Mouse (Mus musculus) ES-E14 (cell line): ENCODE data around the gene Zfp874b. TPM values are rescaled to one million over a fixed set of nuclear protein-coding genes. Genes with fewer than 3 reads are reported as not detected.
"Not testable (repeated sequence)": the region's sequence is repeated elsewhere in the genome, so short reads cannot be mapped to it uniquely, and the experiment has no call there.

Experiments
- DNase-seq: peaks from one replicate; pipeline ENCODE4 v3.0.0-alpha.2; 2013; ENCODE audit warnings: low read depth, low spot score
- H3K27ac ChIP-seq: 2 replicates; pipeline ENCODE4 v1.5.1; 2012; ENCODE audit warnings: low read depth, mild to moderate bottlenecking, low read length, moderate library complexity, mixed read lengths; ENCODE audit not compliant: poor library complexity, insufficient read depth, severe bottlenecking
- H3K36me3 ChIP-seq: 2 replicates; pipeline ENCODE4 v1.6.1; 2012; ENCODE audit warnings: mild to moderate bottlenecking, low read length, moderate library complexity, mixed read lengths; ENCODE audit not compliant: control insufficient read depth, poor library complexity, insufficient read depth, severe bottlenecking
- H3K4me1 ChIP-seq, 2 experiments: fragments of 150-350 bp in 1 of 2; sonication (generic) in 1 of 2; 2 replicates each; pipeline ENCODE4 v1.6.1; 2012; ENCODE audit warnings: low read length in 2 of 2, mild to moderate bottlenecking in 1 of 2, mixed read lengths in 1 of 2; ENCODE audit not compliant: control insufficient read depth in 2 of 2, insufficient read depth in 2 of 2, poor library complexity in 1 of 2
- H3K4me3 ChIP-seq, 2 experiments: fragments of 150-350 bp in 1 of 2; sonication (generic) in 1 of 2; 2 replicates each; pipeline ENCODE4 v1.5.1; 2012; ENCODE audit warnings: low read length in 2 of 2, low read depth in 1 of 2, mild to moderate bottlenecking in 1 of 2, mixed read lengths in 1 of 2; ENCODE audit not compliant: insufficient read depth in 1 of 2, poor library complexity in 1 of 2, severe bottlenecking in 1 of 2
- H3K9ac ChIP-seq: 2 replicates; pipeline ENCODE4 v1.6.1; 2012; ENCODE audit warnings: low read depth, mild to moderate bottlenecking, low read length, mixed read lengths; ENCODE audit not compliant: poor library complexity, insufficient read depth, severe bottlenecking
- H3K9me3 ChIP-seq: fragments of 150-350 bp; sonication (generic); 2 replicates; pipeline ENCODE4 v1.6.1; 2012; ENCODE audit warnings: low read depth, mild to moderate bottlenecking, low read length; ENCODE audit not compliant: control insufficient read depth, insufficient read depth
- CHD2 ChIP-seq: IDR thresholded peaks from 2 replicates; pipeline ENCODE4 v1.6.1; 2014; ENCODE audit warnings: mild to moderate bottlenecking, low read depth, low read length, inconsistent platforms
- HCFC1 ChIP-seq: IDR thresholded peaks from 2 replicates; pipeline ENCODE4 v1.6.1; 2012; ENCODE audit warnings: low read length, inconsistent platforms, borderline replicate concordance; ENCODE audit not compliant: insufficient read depth
- MAFK ChIP-seq: IDR thresholded peaks from 2 replicates; pipeline ENCODE4 v1.6.1; 2014; ENCODE audit warnings: mild to moderate bottlenecking, low read depth, low read length, inconsistent platforms; ENCODE audit not compliant: insufficient read depth
- ZC3H11A ChIP-seq: IDR thresholded peaks from 2 replicates; pipeline ENCODE4 v1.6.1; 2012; ENCODE audit warnings: low read depth, mild to moderate bottlenecking, inconsistent platforms, low read length, borderline replicate concordance
- ZNF384 ChIP-seq: IDR thresholded peaks from 2 replicates; pipeline ENCODE4 v1.6.1; 2012; ENCODE audit warnings: low read depth, low read length, inconsistent platforms
- in situ Hi-C, 2 experiments: fragments of 600-800 bp; cut with MboI; formaldehyde crosslinking; loops; one replicate each; pipeline ENCODE4 v1.15.1; 2025; ENCODE audit warnings: low sequenced_read_pairs in 2 of 2, inconsistent platforms in 1 of 2; ENCODE audit not compliant: unreplicated experiment in 2 of 2
- total RNA-seq: library from RNA; depleted of rRNA; stranded (reverse); fragments of 300-350 nt; gene quantifications from 2 replicates; pipeline ENCODE4 v1.2.3, GENCODE M21; 2012

The Zfp874b gene
- total RNA-seq, 1 experiment: 6.3 TPM

DNA sequence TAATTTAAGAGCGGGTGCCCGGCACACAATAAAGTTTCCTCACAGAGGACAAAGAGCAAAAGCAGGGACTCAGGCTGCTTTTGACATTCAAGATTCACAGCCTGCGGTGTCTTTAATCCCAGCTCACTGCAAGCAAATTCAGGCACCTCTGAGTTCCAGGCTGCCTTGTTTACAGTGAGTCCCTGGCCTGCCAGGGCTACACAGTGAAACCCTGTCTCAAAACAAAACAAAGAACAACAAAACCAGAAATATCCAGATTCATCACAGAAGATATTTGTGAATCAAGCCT lies 32.1 kb downstream of the Zfp874b start:
- TF ChIP-seq HCFC1: no peak
- TF ChIP-seq ZNF384: no peak
- TF ChIP-seq ZC3H11A: no peak
- TF ChIP-seq CHD2: no peak
- no peak for TF ChIP-seq MAFK
- H3K9ac ChIP-seq: no peak overlapping the region
- H3K9me3 ChIP-seq: no peaks in the 10 kb centered on the region
- no peak overlapping the region for H3K27ac ChIP-seq
- H3K4me3 ChIP-seq: no peak overlapping the region
- no peaks in the 10 kb centered on the region; the same call in 1 of the 2 replicates for H3K36me3 ChIP-seq
- in situ Hi-C loops: no loop called here
- no peak for DNase-seq
- 0 out of 4 replicates have a peak, but pooled peaks cover 2 to 5% of the 10 kb centered on the region in 2 experiments for H3K4me1 ChIP-seq

DNA sequence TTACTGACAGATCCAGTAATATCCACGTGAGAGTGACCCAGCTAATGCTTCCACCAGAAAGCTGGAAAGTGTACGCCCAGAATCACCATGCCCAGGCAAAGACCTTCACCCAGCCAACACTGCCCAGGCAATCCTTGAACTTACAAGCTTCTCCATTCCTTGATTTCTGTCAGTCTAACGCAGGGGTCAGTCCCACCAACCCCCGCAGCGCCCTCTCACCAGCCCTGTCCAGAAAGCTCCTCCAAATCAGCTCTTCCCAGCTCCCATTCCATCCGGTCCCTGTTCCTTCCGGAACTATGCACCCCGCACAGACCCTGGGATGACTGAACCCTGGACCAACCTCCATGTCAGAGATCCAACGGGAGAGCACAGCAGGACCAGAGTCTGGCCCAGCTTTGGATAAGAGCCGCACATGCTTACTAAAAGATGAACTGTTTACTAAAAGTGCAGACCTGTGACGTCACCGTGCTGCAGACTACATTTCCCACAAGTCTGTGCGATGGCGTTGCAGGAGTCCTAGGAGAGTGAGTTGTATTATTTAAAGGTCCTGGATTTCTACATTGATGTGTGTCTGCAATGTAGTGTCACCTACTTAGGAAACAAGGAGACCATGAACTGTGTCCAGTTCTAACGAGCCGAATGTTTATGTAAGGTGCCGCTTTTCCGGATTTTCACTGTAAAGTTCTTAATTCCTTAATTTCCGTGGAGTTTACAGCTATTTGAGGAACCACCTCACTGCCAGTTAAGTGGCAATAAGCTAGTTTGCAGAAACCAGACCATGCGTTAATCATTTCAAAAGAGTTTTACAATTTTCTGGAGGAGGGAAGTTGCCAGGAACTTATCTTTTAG lies 32.7 kb downstream of the Zfp874b start, which contains the start of gene Zfp874a:
Gene Zfp874a (minus strand): TSS at position 453 of the 849 bp plus-strand sequence.
- no peaks in the 10 kb centered on the region; the same call in 1 of the 2 replicates for H3K36me3 ChIP-seq
- in situ Hi-C loops: no loop called here
- 0 out of 4 replicates have a peak, but pooled peaks cover 2 to 5% of the 10 kb centered on the region in 2 experiments for H3K4me1 ChIP-seq
- peak; percentile 71 for DNase-seq
- H3K9ac ChIP-seq: peak within 1 kb of the TSS; percentile 56
- H3K4me3 ChIP-seq: peak within 1 kb of the TSS; percentile 61 to 91
- H3K9me3 ChIP-seq: no peaks in the 10 kb centered on the region
- no peak within 1 kb of the TSS for H3K27ac ChIP-seq
- TF ChIP-seq MAFK (no peak), ZC3H11A (no peak), ZNF384 (no peak), HCFC1 (peak; percentile 86), CHD2 (no peak)

DNA sequence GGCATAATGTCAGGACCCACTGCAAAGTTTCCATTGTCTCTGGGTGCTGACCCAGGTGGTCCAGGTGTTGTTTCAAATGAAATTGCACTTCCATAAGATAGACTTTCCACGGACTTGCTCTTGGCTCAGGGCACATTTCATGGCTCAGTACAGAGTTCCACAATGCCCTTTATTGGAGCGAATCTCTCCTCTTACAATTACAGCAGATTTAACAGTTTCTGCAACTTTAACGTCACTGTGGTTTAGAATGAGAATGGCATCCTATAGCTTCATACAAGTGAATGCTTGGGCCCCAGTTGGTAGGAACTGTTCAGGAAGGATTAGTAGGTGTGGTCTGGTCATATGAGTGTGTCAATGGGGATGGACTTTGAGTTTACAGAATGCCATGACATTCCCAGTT lies 47.0 kb downstream of the Zfp874b start:
- H3K27ac ChIP-seq, H3K36me3 ChIP-seq, H3K4me1 ChIP-seq, in situ Hi-C loops, H3K4me3 ChIP-seq, H3K9me3 ChIP-seq, DNase-seq, H3K9ac ChIP-seq: not testable (repeated sequence)

DNA sequence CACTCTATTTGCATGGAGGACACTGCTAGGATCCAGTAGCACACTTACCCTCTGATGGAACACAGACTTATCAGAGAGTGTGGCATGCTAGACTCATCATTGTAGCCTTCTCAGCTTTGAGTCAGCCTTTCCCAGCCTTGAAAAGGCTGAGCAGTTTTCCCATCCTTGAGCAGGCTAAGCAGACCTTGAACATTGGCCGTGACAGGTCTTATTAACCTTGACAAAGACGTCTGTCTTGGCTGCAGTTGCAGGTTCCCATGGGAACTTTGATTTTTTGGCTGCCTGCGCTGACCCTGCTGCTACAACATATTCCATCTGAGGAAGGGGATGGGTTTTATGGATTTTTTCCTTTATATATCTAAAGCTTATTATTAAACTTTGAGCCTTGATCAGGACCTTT lies 55.9 kb downstream of the Zfp874b start:
- peaks cover 5 to 13% of the 10 kb centered on the region in 2 experiments; a peak in 2 of 4 replicates for H3K4me1 ChIP-seq
- H3K27ac ChIP-seq: peak overlapping the region; percentile 53; the same call in 1 of the 2 replicates
- DNase-seq: no peak
- H3K9ac ChIP-seq: peak overlapping the region; percentile 30; the same call in 1 of the 2 replicates
- no peaks in the 10 kb centered on the region for H3K9me3 ChIP-seq
- no peaks in the 10 kb centered on the region for H3K36me3 ChIP-seq
- TF ChIP-seq MAFK (no peak), HCFC1 (no peak), ZC3H11A (no peak)
- peak overlapping the region; percentile 8 to 22; a peak in 2 of 4 replicates for H3K4me3 ChIP-seq
- in situ Hi-C loops: no loop called here

DNA sequence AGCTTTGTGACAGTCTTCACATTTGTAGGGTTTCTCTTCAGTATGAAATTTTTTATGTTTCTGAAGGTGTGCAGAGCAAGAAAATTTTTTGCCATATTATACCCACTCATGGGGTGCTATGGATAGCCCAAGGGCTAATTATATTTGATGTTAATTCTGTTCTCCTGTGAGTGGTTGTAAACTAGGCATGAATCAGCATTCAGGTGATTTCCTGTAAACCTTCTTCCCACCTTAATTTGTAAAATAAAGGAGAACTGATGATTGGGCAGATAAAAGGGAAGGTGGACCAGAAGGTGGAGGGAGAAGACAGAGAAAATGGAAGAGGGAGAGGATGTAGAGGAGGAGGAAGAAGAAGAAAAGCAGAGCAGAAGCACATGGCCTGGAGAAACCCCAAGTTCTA lies 58.4 kb downstream of the Zfp874b start:
- DNase-seq, H3K36me3 ChIP-seq, H3K9ac ChIP-seq, H3K9me3 ChIP-seq, in situ Hi-C loops, H3K4me3 ChIP-seq: not testable (repeated sequence)
- TF ChIP-seq MAFK: peak; percentile 72
- Histone ChIP-seq H3K27ac (peak overlapping the region; percentile 56; the same call in 1 of the 2 replicates), H3K4me1 (peaks cover 10 to 17% of the 10 kb centered on the region in 2 experiments; a peak in 3 of 4 replicates)

DNA sequence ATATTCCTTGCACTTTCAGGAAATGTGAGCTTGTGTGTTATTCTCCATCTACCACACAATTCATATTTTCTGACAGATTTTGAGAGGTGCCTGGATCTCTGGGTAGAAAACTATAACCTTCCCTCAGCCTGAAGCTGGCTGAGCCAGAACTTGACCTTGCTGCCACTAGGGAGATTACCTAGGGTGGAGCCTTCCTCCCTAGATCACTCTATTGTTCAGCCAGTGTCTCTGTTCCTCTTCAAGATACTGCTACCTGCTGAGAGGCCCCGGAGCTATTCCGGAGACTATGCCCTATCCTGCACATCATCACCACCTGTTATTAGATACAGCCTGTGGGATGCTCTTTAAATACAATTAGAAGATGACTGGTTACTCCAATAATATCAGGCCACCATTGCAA lies 61.5 kb downstream of the Zfp874b start:
- in situ Hi-C loops, DNase-seq, H3K4me3 ChIP-seq, H3K9me3 ChIP-seq, H3K9ac ChIP-seq, H3K36me3 ChIP-seq: not testable (repeated sequence)
- Histone ChIP-seq H3K4me1 (peaks cover 7 to 12% of the 10 kb centered on the region in 2 experiments), H3K27ac (peak overlapping the region; percentile 8; the same call in 1 of the 2 replicates)
